Mouse (Mus musculus) erythroblast, embryonic 14.5 days (primary cell): ENCODE measurements around the gene Mak.

Source experiments
- GATA1 ChIP-seq: IDR thresholded peaks from 2 replicates; pipeline ENCODE4 v1.6.1; 2012; ENCODE audit warnings: low read length, inconsistent platforms, mixed read lengths
- TAL1 ChIP-seq: IDR thresholded peaks from 3 replicates; pipeline ENCODE4 v1.6.1; 2012; ENCODE audit warnings: low read length, inconsistent platforms, mixed read lengths

DNA sequence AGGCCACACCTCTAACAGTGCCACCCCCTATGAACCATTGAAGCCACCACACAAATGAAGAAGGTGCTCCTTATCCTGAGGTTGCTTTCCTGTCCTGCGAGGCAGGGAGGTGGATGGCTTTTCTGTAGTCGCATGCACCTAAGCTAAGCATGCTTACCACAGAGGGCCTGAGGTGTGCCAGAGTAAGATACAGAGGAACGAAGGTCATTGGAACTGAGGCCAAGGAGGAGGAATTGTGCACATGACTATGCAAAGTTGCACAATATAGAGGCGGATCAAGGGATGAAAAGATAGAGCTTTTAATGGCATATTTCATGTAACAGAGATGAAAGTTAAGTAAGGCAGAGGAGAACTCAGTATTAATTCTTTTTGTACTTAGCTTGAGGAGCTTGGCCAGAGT lies 73.3 kb downstream of the Mak start:
- TF ChIP-seq TAL1 (no peak), GATA1 (no peak)
